Mouse (Mus musculus): Measurements from ENCODE around the gene Alg9. TPM values are rescaled to one million over a fixed set of nuclear protein-coding genes. Genes with fewer than 3 reads are reported as not detected.

The Alg9 gene
- polyA plus RNA-seq, 1 experiment from 2014 or later, result 43.7 TPM

DNA sequence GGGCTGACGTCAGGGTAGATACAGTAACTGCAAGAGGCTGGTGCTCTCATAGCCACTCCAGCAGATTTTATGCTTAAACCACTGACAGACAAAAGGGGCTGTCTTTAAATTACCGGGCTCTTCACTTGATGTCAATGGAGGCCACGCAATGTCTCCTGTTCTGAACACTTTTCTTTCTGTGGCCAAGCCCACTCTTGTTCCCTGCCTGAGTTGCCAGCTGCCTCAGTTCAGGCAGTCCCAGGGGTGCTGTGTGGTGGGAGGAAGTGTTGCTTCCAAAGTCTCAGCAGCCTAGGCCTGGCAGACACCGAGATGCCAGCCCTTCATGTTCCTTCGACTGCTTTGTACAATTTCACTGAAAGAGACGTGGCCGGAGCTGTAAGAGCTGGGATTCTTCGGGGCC, 109.3 kb downstream of the Alg9 start:
- TF ChIP-seq CTCF (IDR thresholded peaks at IDR 0.05; ENCODE audit: low read depth), result no peak
- H3K9me3 ChIP-seq (ENCODE audit: low read depth, low read length), result no peaks in the 10 kb centered on the region
- H3K4me2 ChIP-seq, result no peak overlapping the region
- peak overlapping the region; percentile 74; the same call in 1 of the 2 replicates for H3K27ac ChIP-seq (ENCODE audit: low read depth)
- peaks cover 28% of the 10 kb centered on the region for H3K4me1 ChIP-seq (ENCODE audit: insufficient read depth)
- ATAC-seq (ENCODE audit: insufficient read depth) (no peak), DNase-seq (no peak)
- no peak overlapping the region for H3K9ac ChIP-seq
- no peaks in the 10 kb centered on the region for H3K27me3 ChIP-seq (ENCODE audit: insufficient read depth, low read length)
- WGBS, result 69% methylated on average over 8 of the region's 8 CpGs
- H3K4me3 ChIP-seq (ENCODE audit: low read depth, low read length), result no peak overlapping the region
- peaks cover 39% of the 10 kb centered on the region for H3K36me3 ChIP-seq (ENCODE audit: insufficient read depth)

DNA sequence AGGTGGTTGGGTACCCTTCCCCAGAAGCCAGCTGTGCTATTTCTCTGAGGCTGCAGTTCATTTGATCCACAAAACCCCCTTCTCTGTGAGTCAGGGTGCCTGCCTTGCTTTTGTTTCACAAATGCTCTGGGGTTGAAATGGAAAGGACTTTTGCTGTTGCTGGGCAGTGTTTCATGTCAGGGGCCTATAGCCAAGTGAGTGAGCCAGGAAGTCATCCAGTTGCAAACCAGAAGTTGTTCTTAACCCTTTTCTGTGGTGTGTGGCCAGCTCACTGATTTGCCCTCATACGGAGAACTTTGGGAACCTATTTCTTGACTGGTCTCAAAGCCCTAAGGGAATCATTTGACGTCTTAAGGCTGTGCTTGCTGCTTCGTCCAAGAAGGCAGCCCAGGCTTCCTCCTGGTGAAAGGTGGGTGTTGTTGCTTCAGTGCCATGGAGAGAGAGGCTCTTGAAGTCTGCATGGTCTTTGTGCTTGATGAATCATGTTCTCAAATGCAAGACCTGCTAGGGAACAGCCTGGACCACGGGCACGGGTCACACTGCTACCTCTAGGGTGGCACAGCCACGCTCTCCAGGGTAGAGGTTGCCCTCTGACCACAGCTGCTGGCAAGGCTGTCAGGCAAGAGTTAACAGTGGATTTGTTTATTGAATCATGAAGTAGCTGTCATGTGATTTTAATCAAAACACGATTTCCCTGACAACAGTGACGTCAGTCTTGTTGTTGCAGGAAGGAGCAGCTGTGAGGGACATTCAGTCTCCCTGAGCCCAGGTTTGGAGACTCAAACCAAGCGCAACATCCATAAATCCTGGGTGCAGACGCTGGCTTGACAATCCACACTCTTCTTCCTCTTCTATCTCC, 110.2 kb downstream of the Alg9 start:
- Histone ChIP-seq H3K4me1 (ENCODE audit: insufficient read depth) (peaks cover 28% of the 10 kb centered on the region), H3K27me3 (ENCODE audit: insufficient read depth, low read length) (no peaks in the 10 kb centered on the region), H3K4me3 (ENCODE audit: low read depth, low read length) (no peak overlapping the region), H3K4me2 (no peak overlapping the region), H3K9ac (no peak overlapping the region), H3K9me3 (ENCODE audit: low read depth, low read length) (no peaks in the 10 kb centered on the region), H3K27ac (ENCODE audit: low read depth) (peak overlapping the region; percentile 74), H3K36me3 (ENCODE audit: insufficient read depth) (peaks cover 31% of the 10 kb centered on the region)
- ATAC-seq (ENCODE audit: insufficient read depth) (peak; percentile 58), DNase-seq (peak; percentile 87)
- 37% methylated on average over 10 of the region's 10 CpGs for WGBS
- no peak for TF ChIP-seq CTCF (IDR thresholded peaks at IDR 0.05; ENCODE audit: low read depth)

DNA sequence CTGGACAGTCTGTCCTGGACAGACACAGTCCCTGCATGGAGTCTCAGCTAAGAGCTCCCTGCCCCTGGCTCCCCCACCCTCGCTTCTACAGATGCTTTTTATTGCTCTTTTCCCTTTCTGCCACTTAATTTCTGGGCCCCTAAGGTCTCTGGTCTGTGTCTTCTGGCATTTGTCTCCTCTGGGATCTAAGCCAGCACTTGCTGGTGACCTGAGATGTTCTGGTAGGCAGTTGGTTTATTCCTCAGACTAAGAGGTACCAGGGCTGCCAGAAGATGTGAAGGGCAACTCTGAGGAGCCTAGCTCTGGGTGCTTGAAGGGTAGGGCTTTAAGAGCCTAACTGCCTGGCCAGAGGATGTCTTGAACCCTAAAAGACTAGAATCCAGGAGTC, 110.8 kb downstream of the Alg9 start:
- Histone ChIP-seq H3K9me3 (ENCODE audit: low read depth, low read length) (no peaks in the 10 kb centered on the region), H3K36me3 (ENCODE audit: insufficient read depth) (peaks cover 24% of the 10 kb centered on the region), H3K4me2 (no peak overlapping the region), H3K4me3 (ENCODE audit: low read depth, low read length) (no peak overlapping the region), H3K27me3 (ENCODE audit: insufficient read depth, low read length) (no peaks in the 10 kb centered on the region), H3K4me1 (ENCODE audit: insufficient read depth) (peaks cover 28% of the 10 kb centered on the region), H3K27ac (ENCODE audit: low read depth) (peak overlapping the region; percentile 48; the same call in 1 of the 2 replicates), H3K9ac (no peak overlapping the region)
- DNase-seq (peak; percentile 21), ATAC-seq (ENCODE audit: insufficient read depth) (no peak)
- TF ChIP-seq CTCF (IDR thresholded peaks at IDR 0.05; ENCODE audit: low read depth), result no peak
- WGBS, result 38% methylated on average over 1 of the region's 1 CpGs

DNA sequence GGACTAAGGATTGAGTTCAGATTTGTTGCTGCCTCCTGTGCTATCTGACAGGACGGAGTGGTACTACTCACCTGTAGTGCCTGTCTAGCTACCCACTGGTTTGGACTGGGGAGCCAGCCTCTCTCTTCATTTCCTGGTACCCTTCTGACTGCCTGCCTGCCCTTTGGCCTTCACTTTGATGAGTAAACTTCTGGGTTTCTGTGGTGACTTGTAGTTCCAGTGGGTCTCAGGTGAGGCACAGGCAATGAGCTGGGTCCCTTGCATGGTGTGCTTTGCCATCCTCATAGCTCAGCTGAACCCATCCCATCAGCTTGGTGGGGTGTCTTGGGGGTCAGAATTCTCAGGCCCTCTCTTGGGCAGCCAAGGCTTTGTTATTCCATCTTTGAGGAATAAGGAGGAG, 112.1 kb downstream of the Alg9 start:
- peaks cover 12% of the 10 kb centered on the region for H3K36me3 ChIP-seq (ENCODE audit: insufficient read depth)
- no peaks in the 10 kb centered on the region for H3K9me3 ChIP-seq (ENCODE audit: low read depth, low read length)
- H3K27me3 ChIP-seq (ENCODE audit: insufficient read depth, low read length), result no peaks in the 10 kb centered on the region
- no peak overlapping the region for H3K27ac ChIP-seq (ENCODE audit: low read depth)
- H3K4me3 ChIP-seq (ENCODE audit: low read depth, low read length), result no peak overlapping the region
- 89% methylated on average over 1 of the region's 1 CpGs for WGBS
- no peak for ATAC-seq (ENCODE audit: insufficient read depth)
- no peak for DNase-seq
- no peak for TF ChIP-seq CTCF (IDR thresholded peaks at IDR 0.05; ENCODE audit: low read depth)
- H3K9ac ChIP-seq, result no peak overlapping the region
- H3K4me1 ChIP-seq (ENCODE audit: insufficient read depth), result peaks cover 28% of the 10 kb centered on the region
- no peak overlapping the region for H3K4me2 ChIP-seq

GRCm38 (mm10) chr9:50887351-50887750, 112.5 kb downstream of the Alg9 start:
- Histone ChIP-seq H3K27ac (ENCODE audit: low read depth) (peak overlapping the region; percentile 28; the same call in 1 of the 2 replicates), H3K9ac (no peak overlapping the region), H3K9me3 (ENCODE audit: low read depth, low read length) (no peaks in the 10 kb centered on the region), H3K27me3 (ENCODE audit: insufficient read depth, low read length) (no peaks in the 10 kb centered on the region), H3K4me3 (ENCODE audit: low read depth, low read length) (no peak overlapping the region), H3K4me2 (no peak overlapping the region), H3K4me1 (ENCODE audit: insufficient read depth) (peaks cover 28% of the 10 kb centered on the region), H3K36me3 (ENCODE audit: insufficient read depth) (peaks cover 13% of the 10 kb centered on the region)
- TF ChIP-seq CTCF (IDR thresholded peaks at IDR 0.05; ENCODE audit: low read depth), result no peak
- 18% methylated on average over 4 of the region's 4 CpGs for WGBS
- DNase-seq, result peak; percentile 65
- peak; percentile 77 for ATAC-seq (ENCODE audit: insufficient read depth)

GRCm38 (mm10) chr9:50889211-50889610, 114.4 kb downstream of the Alg9 start:
- Histone ChIP-seq H3K36me3 (ENCODE audit: insufficient read depth) (peaks cover 13% of the 10 kb centered on the region), H3K4me1 (ENCODE audit: insufficient read depth) (peaks cover 27% of the 10 kb centered on the region)

GRCm38 (mm10) chr9:50889964-50890363, 115.1 kb downstream of the Alg9 start:
- 63% methylated on average over 4 of the region's 4 CpGs for WGBS
- H3K4me2 ChIP-seq, result no peak overlapping the region
- ATAC-seq (ENCODE audit: insufficient read depth), result no peak

More at GRCm38 (mm10) chr9:50889211-50889610, 114.4 kb downstream of the Alg9 start:
- no peak for TF ChIP-seq CTCF (IDR thresholded peaks at IDR 0.05; ENCODE audit: low read depth)
- no peak overlapping the region for H3K27ac ChIP-seq (ENCODE audit: low read depth)
- no peak overlapping the region for H3K9ac ChIP-seq
- ATAC-seq (ENCODE audit: insufficient read depth) (no peak), DNase-seq (no peak)
- WGBS, result 50% methylated on average over 6 of the region's 6 CpGs
- H3K4me3 ChIP-seq (ENCODE audit: low read depth, low read length), result no peak overlapping the region
- no peak overlapping the region for H3K4me2 ChIP-seq
- H3K27me3 ChIP-seq (ENCODE audit: insufficient read depth, low read length), result no peaks in the 10 kb centered on the region
- no peaks in the 10 kb centered on the region for H3K9me3 ChIP-seq (ENCODE audit: low read depth, low read length)

More at GRCm38 (mm10) chr9:50889964-50890363, 115.1 kb downstream of the Alg9 start:
- Histone ChIP-seq H3K4me3 (ENCODE audit: low read depth, low read length) (no peak overlapping the region), H3K27me3 (ENCODE audit: insufficient read depth, low read length) (no peaks in the 10 kb centered on the region), H3K27ac (ENCODE audit: low read depth) (no peak overlapping the region), H3K36me3 (ENCODE audit: insufficient read depth) (peaks cover 19% of the 10 kb centered on the region), H3K9me3 (ENCODE audit: low read depth, low read length) (no peaks in the 10 kb centered on the region), H3K9ac (no peak overlapping the region), H3K4me1 (ENCODE audit: insufficient read depth) (peaks cover 19% of the 10 kb centered on the region)
- no peak for DNase-seq
- no peak for TF ChIP-seq CTCF (IDR thresholded peaks at IDR 0.05; ENCODE audit: low read depth)
